Mouse (Mus musculus) kidney, postnatal 36 days (tissue): ENCODE measurements around the gene Ints5.

Source experiments
- DNase-seq, 2 experiments: peaks; one replicate each; pipeline ENCODE4 v3.0.0; 2021 to 2022; ENCODE audit warnings: mixed read lengths in 2 of 2

Gene Ints5

DNA sequence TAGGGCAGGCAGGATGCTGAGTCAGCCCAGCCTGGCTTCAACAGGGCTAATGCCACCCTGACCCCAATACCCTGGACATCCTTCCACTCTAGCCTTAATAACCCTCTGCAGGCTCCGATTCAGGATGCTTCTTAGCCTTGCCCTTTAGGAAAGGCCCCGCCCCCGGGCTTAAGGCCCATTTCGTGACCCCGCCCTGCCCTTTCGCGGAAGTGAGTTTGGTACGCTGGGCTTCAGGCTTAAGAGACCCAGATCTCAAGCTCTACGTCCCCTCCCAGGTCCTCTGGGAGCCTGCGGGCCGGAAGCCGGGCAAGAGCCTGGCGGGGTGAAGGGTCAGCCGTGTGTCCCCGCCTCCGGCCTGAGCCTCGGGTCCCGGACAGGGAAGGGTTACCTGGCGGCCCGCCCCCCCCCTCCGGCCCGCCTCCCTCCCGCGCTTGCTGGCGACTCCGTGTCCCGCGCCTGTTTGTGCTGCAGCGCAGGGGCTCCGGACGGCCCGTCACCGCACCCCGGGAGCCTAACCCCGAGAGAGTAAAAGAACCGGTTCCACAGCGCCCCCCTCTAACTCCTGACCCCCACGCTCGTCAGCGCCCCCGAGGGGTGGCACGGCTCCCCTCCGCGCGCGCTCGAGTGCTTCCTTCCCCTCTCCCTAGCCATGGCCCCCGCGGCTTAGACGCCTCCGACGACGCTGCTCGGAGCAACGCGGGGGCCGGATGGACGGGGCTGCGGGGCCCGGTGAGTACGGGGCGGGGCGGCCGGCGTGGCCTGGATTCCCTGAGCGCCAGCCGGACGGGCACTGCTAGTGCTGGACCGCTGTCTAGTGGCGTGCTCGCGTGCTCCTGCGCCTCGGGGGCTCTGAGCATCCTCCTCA lies 36.7 kb downstream of the Ints5 start, which contains the start of the genes Rom1 and Eml3:
Gene Rom1, minus strand, starts transcription at position 133 of the 865 bp plus-strand sequence.
Gene Eml3, plus strand, starts transcription at position 329 of the 865 bp plus-strand sequence.
- DNase-seq: peak; percentile 95

DNA sequence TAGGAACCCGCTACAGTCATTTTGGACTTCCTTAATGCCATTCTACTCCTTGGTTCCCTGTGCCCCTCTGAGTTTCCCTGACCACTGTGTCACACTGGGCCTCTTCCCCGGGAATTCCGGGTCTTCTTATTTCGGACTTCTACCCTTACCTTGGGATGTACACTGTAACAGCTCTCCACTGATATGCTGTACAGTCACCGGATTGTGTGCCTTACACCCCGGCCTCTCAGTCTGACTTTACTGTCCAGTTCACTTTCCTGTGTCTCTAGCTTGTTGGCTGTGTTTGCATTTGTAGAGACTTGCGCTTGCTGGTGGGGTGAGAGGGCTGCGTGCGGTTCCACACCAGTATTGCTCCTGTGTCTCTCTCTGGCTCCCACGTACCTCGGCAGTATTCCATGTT lies 37.3 kb downstream of the Ints5 start:
- no peak for DNase-seq

- no peak for DNase-seq
Observed at GRCm38 (mm10) chr19:8930771-8931170, 38.0 kb downstream of the Ints5 start.

GRCm38 (mm10) chr19:8936736-8937135 lies 43.9 kb downstream of the Ints5 start:
- DNase-seq: no peak

DNA sequence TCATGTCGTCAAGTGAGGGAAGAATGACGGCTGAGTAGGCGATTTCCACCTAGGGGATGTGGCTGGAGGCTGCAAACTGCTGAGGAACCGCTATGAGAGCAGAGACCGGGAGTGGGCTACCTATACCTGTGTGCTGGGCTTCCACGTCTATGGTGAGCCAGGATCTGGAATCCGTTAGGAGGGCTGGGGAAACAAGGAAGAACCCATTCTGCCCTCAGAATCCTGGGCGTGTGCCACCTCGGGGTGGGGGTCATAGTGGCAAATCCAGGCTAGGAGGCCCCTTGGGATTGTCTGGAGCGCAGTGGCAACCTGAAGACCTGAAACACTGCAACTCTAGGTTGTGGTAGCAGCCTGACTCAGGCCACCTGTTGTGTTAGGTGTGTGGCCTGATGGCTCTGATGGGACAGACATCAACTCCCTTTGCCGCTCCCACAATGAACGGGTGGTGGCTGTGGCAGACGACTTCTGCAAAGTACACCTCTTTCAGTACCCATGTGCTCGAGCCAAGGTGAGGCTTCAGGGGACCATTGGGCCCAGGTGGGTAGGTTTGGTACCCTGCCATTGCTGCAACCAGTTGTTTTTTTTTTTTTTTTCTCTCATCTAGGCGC lies 47.8 kb downstream of the Ints5 start:
- no peak for DNase-seq

DNA sequence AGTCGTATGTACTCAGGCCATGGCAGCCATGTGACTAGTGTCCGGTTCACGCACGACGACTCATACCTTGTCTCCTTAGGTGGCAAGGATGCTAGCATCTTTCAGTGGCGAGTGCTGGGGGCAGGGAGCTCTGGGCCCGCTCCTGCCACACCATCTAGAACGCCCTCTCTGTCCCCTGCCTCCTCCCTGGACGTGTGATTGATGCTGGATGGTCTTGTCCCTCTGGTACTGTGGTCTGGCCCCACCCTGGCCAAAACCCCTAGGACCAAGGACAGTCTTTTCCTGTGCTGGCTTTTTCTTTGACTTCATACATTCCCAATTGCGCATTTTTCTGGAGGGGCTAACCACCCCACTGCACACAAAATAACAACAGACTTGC lies 48.3 kb downstream of the Ints5 start:
- DNase-seq: no peak

GRCm38 (mm10) chr19:8941515-8942217 lies 48.9 kb downstream of the Ints5 start, which contains the start of gene Mta2:
Gene Mta2 (plus strand): TSS chr19:8941875.
- DNase-seq: peak; percentile 97 to 99

GRCm38 (mm10) chr19:8942276-8942964 lies 49.6 kb downstream of the Ints5 start:
- DNase-seq: peak; percentile 64 to 75

- DNase-seq: no peak
Observed at GRCm38 (mm10) chr19:8943047-8943446, 50.2 kb downstream of the Ints5 start.

GRCm38 (mm10) chr19:8944062-8944461 lies 51.3 kb downstream of the Ints5 start:
- DNase-seq: peak; percentile 31 to 49

DNA sequence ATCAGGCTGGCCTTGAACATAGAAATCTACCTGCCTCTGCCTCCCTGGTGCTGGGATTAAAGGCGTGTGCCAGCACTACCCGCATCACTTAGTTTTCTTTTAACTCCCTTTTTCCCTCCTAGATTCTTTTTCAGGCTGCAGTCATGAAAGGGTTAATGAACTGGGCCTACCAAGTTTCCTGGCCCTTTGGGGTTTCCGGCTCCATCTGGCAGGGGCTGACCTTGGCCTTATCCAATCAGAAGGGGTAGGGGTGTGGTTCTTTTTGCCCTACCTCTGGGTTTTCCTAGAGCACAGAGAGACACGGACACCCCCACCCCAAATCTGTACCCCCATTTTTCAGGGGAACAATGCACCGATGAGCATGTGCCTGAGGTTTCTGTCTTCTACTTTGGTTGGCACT lies 51.9 kb downstream of the Ints5 start:
- peak; percentile 77 to 89 for DNase-seq

- DNase-seq: no peak
Observed at GRCm38 (mm10) chr19:8945251-8945650, 52.4 kb downstream of the Ints5 start.

DNA sequence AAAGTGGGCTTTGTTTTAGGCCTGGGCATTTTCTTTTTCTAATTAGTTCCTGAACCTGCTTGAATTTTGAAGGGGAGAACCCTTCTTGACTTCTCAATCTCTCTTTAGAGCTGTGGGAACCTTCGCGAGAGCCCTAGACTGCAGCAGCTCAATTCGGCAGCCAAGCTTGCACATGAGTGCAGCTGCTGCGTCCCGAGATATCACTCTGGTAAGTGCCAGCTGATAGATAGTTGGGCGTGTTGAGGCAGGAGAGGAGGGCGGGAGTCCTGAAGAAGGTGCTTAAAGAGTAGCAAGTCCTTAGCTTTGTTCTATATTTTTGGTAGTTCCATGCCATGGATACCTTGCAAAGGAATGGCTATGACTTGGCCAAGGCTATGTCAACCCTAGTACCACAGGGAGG lies 54.1 kb downstream of the Ints5 start:
- DNase-seq: no peak
